Mouse (Mus musculus) forebrain, embryonic 16.5 days (tissue): ENCODE measurements at regions not wholly inside any gene's neighbourhood (a gene's known extent, or its start where the extent isn't known, plus 50 kb on each side); places are given as distances from the start of the nearest gene placed in this dataset.

Experiments used
- ATAC-seq: fragments of 200-750 bp; cut with Nextera tagmentation; 2 replicates; pipeline ENCODE4 v1.8.0; 2017; ENCODE audit warnings: mild to moderate bottlenecking, moderate library complexity
- H3K27ac ChIP-seq: fragments of 300-500 bp; sonication (generic); 2 replicates; pipeline ENCODE4 v1.5.1; 2014; ENCODE audit warnings: low read length, control low read depth
- H3K27me3 ChIP-seq: fragments of 300-500 bp; sonication (generic); replicated peaks from 2 replicates; pipeline ENCODE4 v1.6.1; 2014; ENCODE audit warnings: low read length; ENCODE audit not compliant: control insufficient read depth, insufficient read depth
- H3K36me3 ChIP-seq: fragments of 300-500 bp; sonication (generic); 2 replicates; pipeline ENCODE4 v1.6.1; 2014; ENCODE audit not compliant: control insufficient read depth, insufficient read depth
- H3K4me1 ChIP-seq: fragments of 300-500 bp; sonication (generic); replicated peaks from 2 replicates; pipeline ENCODE4 v1.6.1; 2014; ENCODE audit warnings: low read length; ENCODE audit not compliant: control insufficient read depth, insufficient read depth
- H3K4me2 ChIP-seq: fragments of 300-500 bp; sonication (generic); 2 replicates; pipeline ENCODE4 v1.6.1; 2014; ENCODE audit warnings: mild to moderate bottlenecking, low read length, control low read depth
- H3K4me3 ChIP-seq: fragments of 300-500 bp; sonication (generic); replicated peaks from 2 replicates; pipeline ENCODE4 v1.5.1; 2014; ENCODE audit warnings: mild to moderate bottlenecking, low read length, control low read depth
- H3K9ac ChIP-seq: fragments of 300-500 bp; sonication (generic); replicated peaks from 2 replicates; pipeline ENCODE4 v1.6.1; 2014; ENCODE audit warnings: low read depth, low read length, control low read depth
- H3K9me3 ChIP-seq: fragments of 300-500 bp; sonication (generic); 2 replicates; pipeline ENCODE4 v1.6.1; 2016; ENCODE audit warnings: low read length; ENCODE audit not compliant: control insufficient read depth
- WGBS: fragments of 180-500 bp; shearing (Covaris S2); extraction: QIAGEN DNeasy Blood & Tissue Kit; methylation state at CpG from one replicate; pipeline ENCODE4 v1.1.7; 2014; 5-methylcytosine and 5-hydroxymethylcytosine counted together

- Histone ChIP-seq H3K4me2 (no peak overlapping the region), H3K9ac (no peak overlapping the region), H3K4me1 (no peaks in the 10 kb centered on the region), H3K27ac (no peak overlapping the region), H3K4me3 (no peak overlapping the region), H3K9me3 (no peaks in the 10 kb centered on the region), H3K27me3 (no peaks in the 10 kb centered on the region), H3K36me3 (no peaks in the 10 kb centered on the region)
- WGBS: 69% methylated on average over 4 of the region's 4 CpGs
- ATAC-seq: no peak
Observed at GRCm38 (mm10) chr2:57649002-57649401, 348.7 kb upstream of the Galnt5 start.

GRCm38 (mm10) chr2:57657409-57657808 lies 340.3 kb upstream of the Galnt5 start:
- 87% methylated on average over 4 of the region's 4 CpGs for WGBS
- Histone ChIP-seq H3K27ac (no peak overlapping the region), H3K9ac (no peak overlapping the region), H3K9me3 (no peaks in the 10 kb centered on the region), H3K36me3 (no peaks in the 10 kb centered on the region), H3K27me3 (no peaks in the 10 kb centered on the region), H3K4me3 (no peak overlapping the region), H3K4me1 (no peaks in the 10 kb centered on the region), H3K4me2 (no peak overlapping the region)
- no peak for ATAC-seq

GRCm38 (mm10) chr2:57661838-57662237 lies 335.8 kb upstream of the Galnt5 start:
- H3K9ac ChIP-seq: no peak overlapping the region
- ATAC-seq: no peak
- no peaks in the 10 kb centered on the region for H3K9me3 ChIP-seq
- H3K27ac ChIP-seq: no peak overlapping the region
- H3K4me1 ChIP-seq: no peaks in the 10 kb centered on the region
- H3K27me3 ChIP-seq: no peaks in the 10 kb centered on the region
- H3K36me3 ChIP-seq: no peaks in the 10 kb centered on the region
- H3K4me2 ChIP-seq: no peak overlapping the region
- no peak overlapping the region for H3K4me3 ChIP-seq
- 88% methylated on average over 1 of the region's 1 CpGs for WGBS

GRCm38 (mm10) chr2:57672007-57672643 lies 325.6 kb upstream of the Galnt5 start:
- peak; percentile 70; the same call in 1 of the 2 replicates for ATAC-seq
- Histone ChIP-seq H3K9ac (no peak overlapping the region), H3K4me1 (no peaks in the 10 kb centered on the region; the same call in 1 of the 2 replicates), H3K27ac (no peak overlapping the region), H3K9me3 (no peaks in the 10 kb centered on the region), H3K36me3 (no peaks in the 10 kb centered on the region), H3K4me2 (no peak overlapping the region), H3K27me3 (no peaks in the 10 kb centered on the region), H3K4me3 (no peak overlapping the region)
- WGBS: 34% methylated on average over 3 of the region's 3 CpGs

GRCm38 (mm10) chr2:57689877-57690276 lies 307.8 kb upstream of the Galnt5 start:
- ATAC-seq: no peak
- no peak overlapping the region for H3K4me3 ChIP-seq
- no peak overlapping the region for H3K27ac ChIP-seq
- no peaks in the 10 kb centered on the region for H3K36me3 ChIP-seq
- H3K9ac ChIP-seq: no peak overlapping the region
- H3K9me3 ChIP-seq: no peaks in the 10 kb centered on the region
- H3K4me1 ChIP-seq: no peaks in the 10 kb centered on the region
- H3K27me3 ChIP-seq: no peaks in the 10 kb centered on the region
- WGBS: 83% methylated on average over 3 of the region's 3 CpGs
- no peak overlapping the region for H3K4me2 ChIP-seq

GRCm38 (mm10) chr2:57696992-57697772 lies 300.5 kb upstream of the Galnt5 start:
- WGBS: 8% methylated on average over 11 of the region's 11 CpGs
- ATAC-seq: peak; percentile 69
- Histone ChIP-seq H3K9ac (no peak overlapping the region), H3K4me1 (peaks cover 13% of the 10 kb centered on the region), H3K27ac (no peak overlapping the region), H3K4me2 (peak overlapping the region; percentile 59), H3K36me3 (no peaks in the 10 kb centered on the region), H3K4me3 (peak overlapping the region; percentile 31), H3K27me3 (no peaks in the 10 kb centered on the region), H3K9me3 (no peaks in the 10 kb centered on the region)

GRCm38 (mm10) chr2:57698659-57699061 lies 299.0 kb upstream of the Galnt5 start:
- H3K4me1 ChIP-seq: peaks cover 13% of the 10 kb centered on the region
- peak; percentile 93 for ATAC-seq
- peak overlapping the region; percentile 45 for H3K4me3 ChIP-seq
- no peaks in the 10 kb centered on the region for H3K27me3 ChIP-seq
- no peaks in the 10 kb centered on the region for H3K9me3 ChIP-seq
- peak overlapping the region; percentile 57 for H3K9ac ChIP-seq
- no peak overlapping the region for H3K27ac ChIP-seq
- no peaks in the 10 kb centered on the region for H3K36me3 ChIP-seq
- WGBS: under 1% methylated on average over 11 of the region's 11 CpGs
- H3K4me2 ChIP-seq: peak overlapping the region; percentile 64

GRCm38 (mm10) chr2:57699226-57699625 lies 298.5 kb upstream of the Galnt5 start:
- peak; percentile 71 for ATAC-seq
- Histone ChIP-seq H3K27ac (no peak overlapping the region), H3K4me1 (peaks cover 13% of the 10 kb centered on the region), H3K4me3 (peak overlapping the region; percentile 45), H3K27me3 (no peaks in the 10 kb centered on the region), H3K9ac (peak overlapping the region; percentile 57), H3K9me3 (no peaks in the 10 kb centered on the region), H3K36me3 (no peaks in the 10 kb centered on the region), H3K4me2 (peak overlapping the region; percentile 64)
- 5% methylated on average over 4 of the region's 4 CpGs for WGBS

GRCm38 (mm10) chr2:57716754-57717510 lies 280.8 kb upstream of the Galnt5 start:
- no peaks in the 10 kb centered on the region for H3K9me3 ChIP-seq
- H3K4me3 ChIP-seq: no peak overlapping the region
- H3K36me3 ChIP-seq: no peaks in the 10 kb centered on the region
- no peak overlapping the region for H3K27ac ChIP-seq
- no peaks in the 10 kb centered on the region for H3K27me3 ChIP-seq
- no peak overlapping the region for H3K9ac ChIP-seq
- H3K4me2 ChIP-seq: no peak overlapping the region
- peak; percentile 57 for ATAC-seq
- H3K4me1 ChIP-seq: 0 out of 2 replicates have a peak, but pooled peaks cover 2% of the 10 kb centered on the region
- WGBS: 34% methylated on average over 10 of the region's 10 CpGs
